Mouse (Mus musculus) cerebellum, postnatal 10 days (tissue): ENCODE results near the gene Ift122.

Experiments
- DNase-seq, 2 experiments: peaks; one replicate each; pipeline ENCODE4 v3.0.0; 2021; ENCODE audit warnings: mixed read lengths in 2 of 2

Ift122 gene

DNA sequence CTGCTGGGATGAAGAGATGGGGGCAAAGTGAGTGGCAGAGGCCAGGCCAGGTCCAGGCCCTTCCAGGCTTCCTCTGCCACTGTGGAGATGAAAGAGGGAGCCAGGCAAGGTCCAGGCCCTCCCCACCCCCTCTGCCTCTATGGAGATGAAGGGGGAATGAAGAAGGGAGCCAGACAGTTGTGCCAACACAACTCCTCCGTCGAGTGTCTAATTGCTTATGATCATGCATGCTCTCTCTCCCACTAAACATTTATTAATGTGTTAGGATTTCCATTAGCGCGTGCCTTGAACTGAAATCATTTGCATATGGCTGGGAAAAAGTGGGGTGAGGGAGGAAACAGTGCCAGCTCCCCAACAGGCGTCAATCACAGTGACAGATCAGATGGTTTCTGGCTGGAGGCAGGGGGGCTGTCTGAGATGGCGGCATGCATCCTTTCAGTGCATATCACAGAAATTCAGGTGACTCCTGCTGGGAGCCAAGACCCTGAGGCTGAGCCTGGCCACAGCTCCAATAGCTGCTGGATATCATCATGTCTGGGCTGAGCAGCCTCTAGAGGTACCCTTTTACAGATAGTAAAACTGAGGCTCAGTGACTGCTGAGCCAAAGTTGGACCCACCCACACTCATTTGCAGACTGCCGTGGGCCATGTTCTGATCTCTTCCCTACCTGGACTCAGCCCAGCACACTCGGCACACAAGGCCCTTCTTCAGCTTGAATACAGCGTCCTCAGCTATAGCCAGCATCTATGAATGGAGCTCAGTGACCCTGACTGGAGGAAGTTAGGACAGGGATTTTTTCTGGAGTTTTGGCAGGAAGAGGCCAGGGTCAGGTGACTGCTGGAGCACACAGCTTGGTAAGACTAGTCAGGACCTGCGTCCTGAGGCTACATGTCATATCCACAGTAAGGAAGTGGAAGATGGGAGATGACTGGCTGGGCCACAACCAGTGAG, 74.3 kb downstream of the Ift122 start:
- peak in 1 of 2 experiments; percentile 54 for DNase-seq

DNA sequence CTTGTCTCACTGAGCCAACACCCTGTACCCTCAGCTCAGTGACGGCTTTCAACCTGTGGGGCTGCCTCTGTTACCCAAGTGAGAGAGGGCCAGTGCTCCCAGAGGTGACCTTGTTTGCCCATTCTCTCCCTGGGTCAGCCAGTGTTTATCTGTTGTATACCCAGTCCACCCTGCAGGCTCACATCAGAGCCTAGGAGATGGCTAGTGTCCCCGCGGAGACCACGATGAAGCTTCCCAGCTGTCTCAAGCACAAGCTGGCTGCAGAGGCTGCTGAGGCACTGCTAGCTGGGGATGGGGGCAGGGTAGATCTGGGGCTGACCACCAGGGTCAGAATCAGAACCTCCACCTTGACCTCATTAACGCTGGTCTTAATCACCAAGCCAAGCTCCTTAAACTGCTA, 76.7 kb downstream of the Ift122 start:
- no peak for DNase-seq

DNA sequence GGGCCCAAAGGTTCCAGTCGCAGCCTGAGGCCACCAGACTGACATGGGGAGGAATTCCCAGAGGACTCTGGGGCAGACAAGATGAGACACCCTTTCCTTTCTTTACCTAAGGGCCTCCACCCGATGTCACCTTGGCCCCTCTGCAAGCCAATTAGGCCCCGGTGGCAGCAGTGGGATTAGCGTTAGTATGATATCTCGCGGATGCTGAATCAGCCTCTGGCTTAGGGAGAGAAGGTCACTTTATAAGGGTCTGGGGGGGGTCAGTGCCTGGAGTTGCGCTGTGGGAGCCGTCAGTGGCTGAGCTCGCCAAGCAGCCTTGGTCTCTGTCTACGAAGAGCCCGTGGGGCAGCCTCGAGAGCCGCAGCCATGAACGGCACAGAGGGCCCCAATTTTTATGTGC, 78.4 kb downstream of the Ift122 start, which contains the start of gene Rho:
Rho (plus strand) TSS at position 110 of the 400 bp plus-strand sequence.
- DNase-seq, result no peak

DNA sequence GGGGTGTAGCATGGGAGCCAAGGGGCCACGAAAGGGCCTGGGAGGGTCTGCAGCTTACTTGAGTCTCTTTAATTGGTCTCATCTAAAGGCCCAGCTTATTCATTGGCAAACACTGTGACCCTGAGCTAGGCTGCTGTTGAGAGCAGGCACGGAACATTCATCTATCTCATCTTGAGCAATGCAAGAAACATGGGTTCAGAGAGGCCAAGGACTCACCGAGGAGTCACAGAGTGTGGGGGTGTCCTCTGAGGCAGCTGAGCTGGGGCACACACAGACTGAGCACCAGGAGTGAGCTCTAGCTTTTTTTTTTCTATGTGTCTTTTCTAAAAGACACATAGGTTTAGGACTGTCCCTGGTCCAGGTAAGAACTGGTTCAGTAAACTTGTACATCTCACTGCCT, 79.1 kb downstream of the Ift122 start:
- no peak for DNase-seq

DNA sequence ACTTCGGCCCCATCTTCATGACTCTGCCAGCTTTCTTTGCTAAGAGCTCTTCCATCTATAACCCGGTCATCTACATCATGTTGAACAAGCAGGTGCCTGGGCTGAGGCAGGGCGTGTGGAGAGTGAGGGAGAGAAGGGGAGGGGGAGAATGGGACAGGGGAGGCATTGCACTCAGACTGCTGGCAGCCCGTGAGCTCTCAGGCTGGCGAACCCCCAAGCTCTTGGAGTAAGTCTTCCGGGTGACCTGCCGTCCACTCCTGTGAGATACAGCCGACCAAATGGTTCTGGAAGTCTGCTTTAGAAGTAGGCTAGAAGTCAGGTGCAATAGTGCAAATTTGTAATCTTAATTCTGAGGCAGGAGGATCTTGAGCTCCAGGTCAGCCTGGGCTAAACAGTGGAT, 82.3 kb downstream of the Ift122 start:
- DNase-seq, result peak; percentile 73 to 74

DNA sequence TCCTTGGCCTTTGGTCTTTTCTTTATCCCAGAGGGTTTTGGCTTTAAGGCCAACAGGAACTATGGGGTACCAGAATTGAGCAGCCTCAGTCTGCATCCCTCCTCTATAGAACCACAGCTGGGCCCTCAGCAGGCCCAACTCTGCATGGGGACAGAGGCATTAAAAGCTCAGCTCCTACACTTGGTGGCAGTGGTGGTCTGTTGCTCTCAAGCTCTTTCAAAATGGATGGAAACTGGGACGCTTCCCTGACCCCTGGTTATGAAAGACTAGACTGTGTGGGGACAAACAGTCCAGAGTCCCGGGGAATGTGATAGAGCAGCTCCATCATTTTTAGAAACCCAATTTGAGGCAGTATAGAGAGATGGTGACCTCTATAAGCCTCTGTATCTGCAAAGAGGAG, 84.7 kb downstream of the Ift122 start:
- DNase-seq, result no peak

DNA sequence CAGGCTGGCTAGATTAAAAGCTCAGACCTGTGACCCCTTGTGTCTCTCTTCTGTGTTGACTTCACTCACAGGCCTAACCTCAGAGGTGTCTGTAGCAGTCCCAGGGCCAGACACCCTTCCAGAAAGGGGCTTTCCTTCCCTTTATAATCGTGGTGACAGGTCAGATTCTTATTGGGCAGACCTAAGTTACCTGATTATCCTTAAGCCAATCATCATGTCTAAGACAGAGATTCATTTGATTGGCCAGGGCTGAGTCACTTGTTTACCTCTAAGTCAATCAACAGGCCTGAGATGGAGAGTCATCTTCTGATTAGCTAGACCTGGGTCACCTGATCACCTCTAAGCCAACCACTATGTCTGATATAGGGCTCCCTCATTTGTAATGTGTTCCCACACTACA, 85.5 kb downstream of the Ift122 start:
- DNase-seq, result no peak

DNA sequence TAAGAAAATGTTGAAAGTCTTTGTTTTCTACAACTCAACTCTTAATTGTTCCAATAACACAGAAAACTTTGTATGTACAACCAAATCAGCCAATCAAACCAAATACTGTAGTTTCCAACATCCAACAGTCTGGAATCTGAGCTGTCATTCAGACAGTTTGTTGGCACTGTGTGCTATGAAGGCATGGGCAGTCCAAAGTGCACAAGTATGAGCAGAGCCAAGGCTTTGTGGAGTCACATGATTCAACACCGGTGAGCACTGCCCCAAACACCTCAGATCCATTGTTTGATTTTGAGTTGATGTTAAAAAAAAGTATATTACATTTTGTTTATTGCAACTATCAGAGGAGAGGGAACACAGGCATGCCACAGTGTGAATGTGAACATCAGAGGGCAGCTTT, 87.3 kb downstream of the Ift122 start:
- no peak for DNase-seq

DNA sequence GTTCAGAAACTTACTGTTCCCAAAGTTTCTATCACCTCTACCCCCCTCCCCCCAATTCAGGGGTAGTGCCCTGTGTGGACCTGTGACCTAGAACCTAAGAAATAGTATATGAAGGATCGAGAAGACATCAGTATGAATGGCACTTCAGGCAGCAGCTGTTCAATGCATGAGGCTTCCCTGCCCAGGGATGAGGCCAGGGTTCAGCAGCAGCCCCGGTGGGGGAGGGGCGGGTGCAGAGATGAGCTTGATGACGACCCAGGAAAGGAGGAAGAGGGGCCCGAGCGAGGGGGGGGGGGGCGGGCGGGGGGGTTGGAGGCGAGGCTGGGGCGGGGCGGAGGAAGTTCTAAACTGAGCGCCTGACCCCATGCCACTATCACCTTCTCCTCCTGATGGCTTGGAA, 87.9 kb downstream of the Ift122 start:
- DNase-seq, result peak in 1 of 2 experiments; percentile 26

DNA sequence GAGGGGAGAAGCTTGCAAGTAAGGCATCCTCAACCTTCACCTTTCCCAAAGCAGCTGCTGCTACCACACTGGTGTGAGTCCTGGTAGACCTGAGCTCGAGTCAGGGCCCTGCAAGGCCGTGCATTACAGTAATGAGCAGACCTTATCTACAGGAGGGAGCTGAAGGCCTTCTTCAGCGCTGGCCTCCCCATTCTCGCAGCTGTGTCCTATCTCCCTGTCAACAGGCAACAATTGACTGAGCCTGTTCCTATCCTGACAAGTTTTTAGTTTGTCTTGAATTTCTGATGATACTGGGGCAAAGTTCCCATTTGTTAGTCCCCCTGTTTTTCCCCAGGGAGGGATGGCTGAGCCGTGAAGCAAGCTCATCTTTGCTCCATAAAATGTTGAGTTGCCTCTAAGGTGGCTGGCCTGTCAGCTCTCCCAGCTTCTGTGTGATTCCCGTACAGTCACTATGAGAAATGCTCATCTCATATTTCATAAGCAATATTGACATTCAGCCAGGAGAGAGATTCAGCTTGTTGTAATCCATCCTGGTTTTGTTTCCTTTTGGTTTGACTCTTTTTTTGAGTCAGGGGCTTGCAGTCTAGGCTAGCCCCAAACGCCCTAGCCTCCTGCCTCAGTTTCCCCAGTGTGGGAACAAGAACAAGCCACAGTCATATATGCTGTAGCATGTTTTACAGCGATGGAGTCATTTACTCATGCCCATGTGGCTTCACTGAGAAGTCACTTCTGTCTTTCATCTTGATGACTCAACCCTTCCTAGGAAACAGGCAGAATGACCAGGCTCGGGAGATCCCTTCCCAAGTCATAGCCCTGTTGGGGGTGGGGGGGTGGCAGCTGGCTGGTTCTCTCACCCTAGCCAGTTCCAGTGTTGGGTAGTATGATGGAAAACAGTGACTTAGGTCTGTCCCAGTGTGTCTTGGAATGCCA, 90.5 kb downstream of the Ift122 start:
- no peak for DNase-seq

DNA sequence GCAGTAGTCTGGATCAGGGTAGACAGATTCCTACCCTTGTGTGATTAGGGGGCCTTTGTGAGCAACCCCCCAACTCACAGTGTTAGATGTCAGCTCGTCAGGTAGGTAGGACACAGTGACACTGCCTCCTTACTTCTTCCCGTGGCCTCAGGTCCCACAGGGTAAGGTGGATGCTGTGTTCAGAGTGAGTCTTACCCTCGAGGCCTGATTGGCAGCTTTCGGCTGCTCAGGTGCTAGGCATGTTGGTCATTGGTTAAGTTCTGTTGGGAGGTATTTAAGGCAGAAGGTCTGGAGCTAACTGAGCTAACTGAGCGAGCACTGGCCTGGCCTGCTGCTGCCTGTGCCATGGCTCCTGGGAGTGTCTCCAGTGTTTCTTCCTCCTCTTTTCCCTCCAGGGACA, 91.4 kb downstream of the Ift122 start, which contains the start of gene H1foo:
H1foo (plus strand) TSS at position 301 of the 400 bp plus-strand sequence.
- DNase-seq, result no peak

DNA sequence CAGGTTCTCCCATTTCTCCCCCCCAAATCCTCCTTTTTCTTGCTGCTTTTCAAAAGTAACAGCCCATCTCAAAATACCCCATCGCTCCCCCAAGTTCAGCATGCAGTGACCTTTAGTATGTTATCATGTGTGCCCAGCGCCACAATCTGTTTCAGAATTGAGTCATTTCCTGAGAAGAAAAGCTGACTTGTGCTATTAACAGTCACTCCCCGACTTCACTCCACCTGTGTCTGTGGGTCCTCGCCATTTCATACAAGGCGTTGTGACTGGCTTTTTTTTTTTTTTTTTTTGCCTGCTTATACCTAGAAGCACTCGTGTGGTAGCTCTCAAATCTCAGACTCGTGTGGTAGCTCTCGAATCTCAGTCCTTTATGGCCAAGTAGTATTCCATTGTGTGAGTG, 92.4 kb downstream of the Ift122 start:
- DNase-seq, result no peak

DNA sequence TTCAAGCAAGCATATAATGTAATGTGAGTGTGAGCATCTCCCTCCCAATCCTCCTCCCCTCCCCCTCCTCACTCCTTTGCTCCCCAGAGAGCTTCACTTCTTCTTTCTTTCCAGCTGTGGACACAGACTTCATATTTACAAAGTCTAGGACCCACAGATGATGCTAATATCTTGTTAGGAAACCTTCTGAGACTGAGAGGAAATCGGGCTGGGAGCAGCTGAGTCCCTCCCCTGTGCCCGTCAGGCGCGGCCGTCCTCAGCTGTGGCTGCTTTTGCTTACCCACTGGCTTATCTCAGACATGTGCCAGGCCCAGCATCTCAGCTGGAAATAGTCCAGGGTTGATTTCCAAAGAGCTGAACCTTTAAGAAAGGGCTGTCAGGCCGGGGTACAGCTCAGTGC, 93.1 kb downstream of the Ift122 start:
- DNase-seq, result peak; percentile 80 to 82

DNA sequence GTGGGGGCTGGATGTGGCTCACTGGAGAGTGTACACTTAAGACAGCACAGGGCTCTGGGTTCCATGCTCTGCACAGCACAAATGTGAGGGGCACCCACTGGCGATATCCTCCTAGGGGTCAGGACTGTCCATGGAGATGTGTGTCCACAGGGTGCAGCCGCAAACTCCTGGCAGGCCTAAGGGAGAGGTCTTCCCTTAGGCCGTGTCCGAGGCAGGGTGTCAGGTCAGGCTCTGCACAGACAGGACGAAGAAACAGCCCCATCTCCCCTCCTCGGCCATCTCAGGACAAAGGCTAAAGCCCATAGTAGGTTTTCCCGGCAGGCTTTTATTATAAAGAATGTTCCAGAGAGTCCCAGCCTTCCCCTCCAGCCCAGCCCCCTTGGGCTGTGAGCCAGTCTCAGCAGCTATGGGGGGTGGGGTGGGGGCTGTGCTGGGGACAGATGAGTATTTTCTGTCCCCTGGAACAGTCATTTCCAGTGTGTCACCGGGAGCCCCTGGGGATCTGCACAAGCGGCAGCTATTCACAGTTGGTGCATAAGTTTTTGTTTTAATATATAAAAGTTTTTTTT, 101.3 kb downstream of the Ift122 start:
- peak in 1 of 2 experiments; percentile 48 for DNase-seq

DNA sequence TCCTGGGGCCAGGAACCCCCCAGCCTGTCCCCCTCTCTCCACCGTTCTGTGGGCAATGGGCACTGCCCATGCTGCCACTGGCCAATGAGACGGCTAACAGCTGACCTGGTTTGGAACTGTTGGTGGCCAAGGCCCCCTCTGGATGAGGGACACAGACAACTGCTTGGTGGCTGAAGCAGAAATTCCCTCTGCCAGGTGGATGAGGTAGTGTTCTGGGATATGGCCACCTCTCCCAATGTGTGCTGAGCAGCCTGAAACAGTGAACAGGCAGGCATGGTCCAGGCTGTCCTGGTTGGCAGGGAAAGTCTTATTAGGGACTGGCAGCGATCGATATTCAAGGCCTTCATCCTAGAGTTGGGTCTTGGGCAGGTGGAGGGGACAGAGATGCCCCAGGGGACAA, 101.9 kb downstream of the Ift122 start:
- DNase-seq, result peak; percentile 69 to 73

DNA sequence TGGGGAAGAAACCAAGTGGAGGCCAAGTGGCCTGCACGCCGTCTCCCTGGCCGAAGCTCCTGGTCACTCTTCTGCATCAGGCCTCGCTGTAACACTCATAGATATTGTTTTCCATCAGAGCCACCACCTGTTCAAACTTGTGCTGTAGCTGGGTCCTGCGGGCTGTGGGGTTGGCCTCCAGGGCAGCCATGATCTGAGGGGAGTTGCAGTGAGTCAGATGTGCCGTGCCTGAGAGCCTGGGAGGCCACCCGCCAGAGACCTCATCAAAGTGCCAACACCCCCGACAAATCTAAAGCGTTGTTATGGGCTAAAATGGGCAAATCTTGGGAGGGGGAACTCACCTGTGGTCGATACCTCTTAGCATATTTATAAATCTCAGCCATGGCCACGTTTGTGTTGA, 102.4 kb downstream of the Ift122 start:
- DNase-seq, result no peak

DNA sequence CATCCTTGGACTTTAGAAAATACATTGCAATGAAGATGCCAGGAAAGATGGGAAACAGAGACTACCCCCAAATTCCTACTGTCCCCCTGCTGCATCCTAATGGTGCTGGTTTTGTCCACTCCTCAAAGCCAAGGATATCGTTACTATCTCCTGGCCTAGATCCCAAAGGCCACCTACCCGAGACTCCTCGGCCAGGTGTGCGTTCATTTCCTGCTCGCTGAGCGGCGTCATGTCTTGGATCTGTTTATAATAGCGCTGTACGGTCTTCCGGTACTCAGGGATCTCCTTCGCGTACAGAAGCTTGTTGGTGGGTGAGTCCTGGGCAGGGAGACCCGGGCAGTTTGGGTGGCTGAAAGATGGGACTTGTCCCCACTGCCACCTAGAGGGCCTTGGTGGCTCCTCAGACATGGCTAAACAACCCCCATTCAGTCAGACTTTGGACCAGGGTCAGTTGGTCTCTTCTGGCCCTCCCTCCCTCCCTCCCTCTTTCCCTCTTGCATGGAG, 103.2 kb downstream of the Ift122 start:
- no peak for DNase-seq

DNA sequence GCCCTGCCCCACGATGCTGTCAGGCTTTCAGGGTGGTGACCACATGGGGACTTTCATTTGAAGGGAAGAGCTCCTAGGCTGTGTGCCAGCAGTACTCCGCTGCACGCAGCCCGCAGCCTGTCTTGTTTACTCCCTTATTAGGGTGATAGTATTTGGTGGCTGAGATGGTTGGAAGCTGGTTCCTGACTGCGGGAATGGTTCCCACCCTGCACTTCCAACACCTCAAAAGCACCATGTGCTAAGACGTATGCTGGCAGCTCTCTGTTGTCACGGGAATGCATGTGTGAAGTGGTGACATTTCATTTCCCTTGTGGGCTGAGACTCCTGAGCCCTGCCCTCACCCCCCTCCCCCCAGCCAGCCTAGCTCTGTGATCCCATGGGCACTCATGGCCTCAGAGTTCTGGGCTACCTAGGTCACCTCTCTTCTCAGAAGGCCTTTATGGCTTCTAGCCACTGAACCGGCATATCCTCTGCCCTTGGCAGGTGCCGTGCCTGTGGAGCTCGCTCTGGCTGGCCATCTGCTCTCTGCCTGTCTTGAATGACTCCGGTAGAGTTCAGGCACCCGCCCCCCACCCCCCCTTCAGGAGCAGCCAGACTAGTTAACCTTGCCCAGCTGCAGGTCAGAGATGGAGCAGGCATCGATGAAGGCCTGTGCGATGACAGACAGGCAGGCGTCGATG, 103.8 kb downstream of the Ift122 start:
- peak; percentile 89 to 91 for DNase-seq

DNA sequence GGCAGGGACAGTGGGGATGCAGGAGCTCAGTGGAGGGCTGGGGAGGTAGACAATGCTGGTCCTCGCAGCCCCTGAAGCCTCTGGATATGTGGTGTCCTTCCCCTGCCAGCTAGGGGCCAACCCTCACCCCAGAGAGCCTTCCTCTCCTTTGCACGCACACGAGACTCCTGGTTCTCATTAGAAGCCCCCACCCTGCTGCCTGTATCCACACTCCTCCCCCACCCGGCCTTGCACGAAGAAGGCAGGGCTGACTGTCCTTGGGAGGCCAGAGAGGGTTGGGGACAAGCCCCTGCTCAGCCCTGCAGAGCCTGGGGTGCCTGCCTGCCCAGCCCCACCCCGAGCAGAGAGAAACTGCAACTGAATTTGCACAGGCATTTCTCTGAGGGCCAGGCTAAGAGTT, 104.4 kb downstream of the Ift122 start:
- DNase-seq, result peak; percentile 50 to 61

DNA sequence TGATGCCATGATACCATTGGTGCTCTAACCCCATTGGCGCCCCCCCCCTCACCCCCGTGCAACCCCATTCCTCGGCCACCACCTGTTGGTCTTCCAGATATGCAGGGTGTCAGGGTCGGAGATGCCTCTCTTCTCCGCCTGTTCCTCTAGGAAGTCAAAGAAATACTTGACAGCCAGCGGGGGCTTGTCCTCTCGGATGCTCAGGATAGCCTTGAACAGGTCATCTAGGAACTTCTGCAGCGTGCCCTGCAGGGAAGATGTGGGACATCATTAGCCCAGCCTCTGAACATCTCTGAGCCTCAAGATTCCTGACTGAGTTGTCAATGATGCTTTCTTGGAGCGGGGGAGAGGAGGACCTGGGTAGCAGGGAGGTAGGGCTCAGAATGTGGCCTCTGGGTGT, 105.2 kb downstream of the Ift122 start:
- DNase-seq, result no peak

DNA sequence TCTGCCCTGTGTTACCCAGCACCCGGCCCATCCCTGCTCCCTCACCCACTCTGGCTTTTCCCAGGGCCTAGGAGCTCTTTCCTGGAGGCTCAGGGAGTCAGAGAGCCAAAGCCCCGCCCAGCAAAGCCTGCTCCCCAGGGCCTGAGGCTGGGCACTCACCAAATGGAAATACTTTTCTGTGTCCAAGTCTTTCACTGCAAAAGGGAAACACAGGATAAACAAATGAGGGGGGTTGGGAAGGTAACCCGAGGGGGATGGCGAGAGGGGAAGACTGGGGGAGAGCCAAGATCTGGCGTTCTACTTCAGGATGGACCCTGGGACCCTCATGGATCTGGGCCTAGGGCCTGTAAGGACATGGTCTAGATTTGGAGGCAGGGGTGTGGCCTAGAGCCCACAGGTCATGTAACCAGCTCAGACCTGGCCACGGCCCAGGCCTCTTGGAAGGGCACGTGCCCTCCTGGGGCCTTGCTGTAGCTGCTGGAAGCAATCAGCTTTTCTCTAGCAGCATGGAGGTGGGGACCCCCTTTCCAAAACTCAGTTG, 106.0 kb downstream of the Ift122 start:
- peak; percentile 76 for DNase-seq

DNA sequence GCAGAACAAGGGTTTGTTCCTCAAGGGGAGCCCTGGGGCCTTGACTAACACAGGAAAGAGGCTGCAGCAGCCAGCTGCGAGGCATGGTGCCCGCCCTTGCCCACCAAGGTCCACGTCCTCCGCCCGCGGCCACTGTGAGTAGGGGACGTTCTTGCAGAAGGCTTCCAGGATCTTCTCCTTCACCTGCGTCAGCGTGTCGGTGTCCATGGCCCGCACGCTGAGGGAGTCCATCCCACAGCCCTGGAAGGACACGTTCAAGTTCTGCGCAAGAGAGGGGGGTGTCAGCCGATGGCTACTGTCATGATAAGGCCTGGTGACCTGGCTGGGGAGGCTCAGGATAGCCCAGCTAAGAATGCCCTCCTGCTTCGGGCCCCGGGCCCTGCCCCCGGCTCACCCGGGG, 107.1 kb downstream of the Ift122 start:
- no peak for DNase-seq
